In the genomic region with DNA sequence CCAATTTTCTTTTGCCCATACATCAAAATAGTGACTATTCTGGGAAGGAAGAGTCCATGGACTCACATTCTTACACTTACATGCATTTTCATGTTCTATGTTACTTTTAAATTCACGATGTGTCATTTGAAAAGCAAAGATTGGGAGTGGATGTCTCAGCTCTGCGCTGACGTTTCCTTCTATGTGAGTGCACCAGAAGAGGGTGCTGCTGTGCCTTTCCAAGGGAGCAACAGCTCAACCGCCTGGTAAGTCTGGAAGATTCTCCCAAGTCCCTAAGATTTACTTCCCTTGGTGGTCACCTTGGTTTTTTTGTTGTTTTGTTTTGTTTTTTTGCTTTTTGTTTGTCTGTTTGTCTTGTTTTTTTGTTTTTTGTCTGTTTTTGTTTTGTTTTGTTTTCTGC, we compare ENCODE assay signal across 9 mouse cellular contexts. TPM values are rescaled to one million over a fixed set of nuclear protein-coding genes. Genes with fewer than 3 reads are reported as not detected.
A peak's percentile ranks its signal among the peaks of the same experiment; 100 is the strongest.
DNase-seq lines count a peak whose midpoint lies in the region; ATAC-seq and TF ChIP-seq lines count a peak whose summit lies in the region.
"Had no signal": no experiment of that assay in that cellular context is flagged by ENCODE, and none has a peak within 500 bp of the region (broad histone marks: within the 10 kb centered on the region; RNA-seq: fewer than 3 reads in every experiment).

No protein-coding gene starts in this region.

- no peak overlapping the region for H3K4me2 ChIP-seq in heart, embryonic 11.5 days
- H3K4me2 ChIP-seq: heart, embryonic 15.5 days had no signal

- no peak for TF ChIP-seq POLR2A in spleen, adult 2 months (IDR thresholded peaks at IDR 0.05; ENCODE audit: low read depth, low read length)

- 9% methylated on average over 4 of the region's 4 CpGs for WGBS in heart, embryonic 11.5 days (ENCODE audit: insufficient replicate concordance)
- WGBS in spleen, adult 2 months, result 17% methylated on average over 4 of the region's 4 CpGs

- ATAC-seq in heart, embryonic 11.5 days (replicated peaks; ENCODE audit: insufficient number of reproducible peaks, low FRiP score, low TSS enrichment), result no peak

- no peaks in the 10 kb centered on the region for H3K9me3 ChIP-seq in heart, embryonic 11.5 days (replicated peaks; ENCODE audit: control insufficient read depth, low read length)
- H3K9me3 ChIP-seq: heart, embryonic 15.5 days had no signal

- no peak overlapping the region for H3K4me3 ChIP-seq in heart, embryonic 11.5 days (ENCODE audit: low read depth, low read length)
- no peak overlapping the region for H3K4me3 ChIP-seq in spleen, adult 2 months (ENCODE audit: extremely low read depth, insufficient read depth, insufficient read length)
- H3K4me3 ChIP-seq: heart, embryonic 15.5 days had no signal

- H3K27me3 ChIP-seq in heart, embryonic 11.5 days (ENCODE audit: control insufficient read depth, insufficient read depth, low read length), result no peaks in the 10 kb centered on the region
- no peaks in the 10 kb centered on the region for H3K27me3 ChIP-seq in spleen, adult 2 months (ENCODE audit: control insufficient read depth, insufficient read depth, low read length)
- H3K27me3 ChIP-seq: heart, embryonic 15.5 days had no signal

- peak; percentile 10; the same call in 1 of the 2 replicates for TF ChIP-seq CTCF in spleen, adult 2 months (IDR thresholded peaks at IDR 0.05; ENCODE audit: extremely low read depth, insufficient read depth, insufficient read length, insufficient replicate concordance)

- no peaks in the 10 kb centered on the region for H3K4me1 ChIP-seq in heart, embryonic 11.5 days (ENCODE audit: control insufficient read depth, insufficient read depth, low read length)
- H3K4me1 ChIP-seq in spleen, adult 2 months (ENCODE audit: control insufficient read depth, insufficient read depth, insufficient read length), result no peaks in the 10 kb centered on the region
- H3K4me1 ChIP-seq: heart, embryonic 15.5 days had no signal

- H3K27ac ChIP-seq in heart, embryonic 11.5 days (ENCODE audit: low read depth, low read length), result no peak overlapping the region
- no peak overlapping the region for H3K27ac ChIP-seq in spleen, adult 2 months (ENCODE audit: insufficient read depth, low read length)
- H3K27ac ChIP-seq: heart, embryonic 15.5 days had no signal

- no peak overlapping the region for H3K9ac ChIP-seq in heart, embryonic 11.5 days (ENCODE audit: low read depth, low read length)
- H3K9ac ChIP-seq: heart, embryonic 15.5 days had no signal

- peak; percentile 87 for DNase-seq in heart, adult 11 months
- no peak for DNase-seq in spleen, adult 2 months (ENCODE audit: low read depth in 1 of 2, low spot score in 2 of 2)
- DNase-seq in spleen, postnatal 4 days (ENCODE audit: low spot score in 2 of 2), result no peak
- peak; percentile 78 for DNase-seq in embryo, embryonic 11 days
- DNase-seq in kidney, postnatal 10 days, result peak; percentile 79
- peak; percentile 31 for DNase-seq in naive thymus-derived CD4-positive, alpha-beta T cell, adult 2 months (ENCODE audit: low read depth)
- no peak for DNase-seq in spleen, adult 12 weeks (ENCODE audit: low spot score)

- H3K36me3 ChIP-seq in heart, embryonic 11.5 days (ENCODE audit: control insufficient read depth, insufficient read depth, low read length), result no peaks in the 10 kb centered on the region
- H3K36me3 ChIP-seq in spleen, adult 2 months (ENCODE audit: control insufficient read depth, insufficient read depth, low read length), result no peaks in the 10 kb centered on the region
- H3K36me3 ChIP-seq: heart, embryonic 15.5 days had no signal

RNA-seq across cellular contexts. Expression of a gene that starts 6.1 kb away (rescaled TPM):
- 16.6 and 17.0 TPM in 2 replicates for polyA plus RNA-seq in heart, embryonic 11.5 days (2014; fragmentation: Nextera tagmentation; extraction: Ambion mirVana)
- 0.21 and 0.26 TPM in 2 replicates for polyA plus RNA-seq in spleen, adult 2 months (2012; rRNA removed)

Comparison
In these comparisons a context has a peak if more than half of its experiments do, and no peak if none do; other contexts are left out.
1. DNase-seq: peak in heart, adult 11 months (single experiment), embryo, embryonic 11 days (single experiment), kidney, postnatal 10 days (single experiment) and naive thymus-derived CD4-positive, alpha-beta T cell, adult 2 months (single experiment); none in spleen, adult 2 months (0 of 2), spleen, postnatal 4 days (0 of 2) and spleen, adult 12 weeks (single experiment).
2. RNA of a gene that starts 6.1 kb away (polyA plus RNA-seq): 16.6 to 17.0 TPM in heart, embryonic 11.5 days; 0.21 to 0.26 TPM in spleen, adult 2 months; every median in the first group is over 10 times any median in the second.